Mouse (Mus musculus) MEL (cell line): Measurements from ENCODE around the gene Wiz. TPM values are rescaled to one million over a fixed set of nuclear protein-coding genes. Genes with fewer than 3 reads are reported as not detected.

Experiments
- DNase-seq: peaks from one replicate; pipeline ENCODE4 v3.0.0; 2011; ENCODE audit warnings: low read depth, low spot score
- H3K27ac ChIP-seq: 2 replicates; pipeline ENCODE4 v1.5.1; 2012; ENCODE audit warnings: low read depth, mild to moderate bottlenecking, control low read depth, low read length, moderate library complexity; ENCODE audit not compliant: control insufficient read depth
- H3K27me3 ChIP-seq, 2 experiments: fragments of 150-350 bp in 1 of 2; sonication (generic) in 1 of 2; 2 replicates each; pipeline ENCODE4 v1.6.1; 2012; ENCODE audit warnings: low read length in 2 of 2, mild to moderate bottlenecking in 2 of 2, improper control_type of control experiment in 1 of 2, moderate library complexity in 1 of 2; ENCODE audit not compliant: insufficient read depth in 2 of 2, control insufficient read depth in 1 of 2
- H3K36me3 ChIP-seq, 2 experiments: 2 replicates each; pipeline ENCODE4 v1.6.1; 2012 to 2014; ENCODE audit warnings: low read length in 2 of 2, improper control_type of control experiment in 1 of 2, inconsistent platforms in 1 of 2, mild to moderate bottlenecking in 1 of 2; ENCODE audit not compliant: insufficient read depth in 2 of 2, control insufficient read depth in 1 of 2
- H3K4me1 ChIP-seq, 2 experiments: fragments of 150-350 bp in 1 of 2; sonication (generic) in 1 of 2; 2 replicates each; pipeline ENCODE4 v1.6.1; 2012; ENCODE audit warnings: low read length in 2 of 2, improper control_type of control experiment in 1 of 2, mild to moderate bottlenecking in 1 of 2; ENCODE audit not compliant: insufficient read depth in 2 of 2, control insufficient read depth in 1 of 2
- H3K4me3 ChIP-seq, 2 experiments: fragments of 150-350 bp in 1 of 2; sonication (generic) in 1 of 2; 2 replicates each; pipeline ENCODE4 v1.5.1; 2012; ENCODE audit warnings: low read depth in 2 of 2, low read length in 2 of 2, mild to moderate bottlenecking in 2 of 2, moderate library complexity in 2 of 2, control low read depth in 1 of 2, improper control_type of control experiment in 1 of 2; ENCODE audit not compliant: control insufficient read depth in 1 of 2, insufficient read depth in 1 of 2
- H3K79me2 ChIP-seq: 2 replicates; pipeline ENCODE4 v1.6.1; 2012; ENCODE audit warnings: mild to moderate bottlenecking, low read length, moderate library complexity; ENCODE audit not compliant: control insufficient read depth, poor library complexity, insufficient read depth
- H3K9ac ChIP-seq: 2 replicates; pipeline ENCODE4 v1.6.1; 2012; ENCODE audit warnings: low read depth, mild to moderate bottlenecking, control low read depth, low read length, moderate library complexity; ENCODE audit not compliant: control insufficient read depth, poor library complexity, severe bottlenecking
- H3K9me3 ChIP-seq: fragments of 150-350 bp; sonication (generic); replicated peaks from 2 replicates; pipeline ENCODE4 v1.6.1; 2012; ENCODE audit warnings: mild to moderate bottlenecking, low read length, improper control_type of control experiment, moderate library complexity; ENCODE audit not compliant: insufficient read depth
- CHD1 ChIP-seq: IDR thresholded peaks from 2 replicates; pipeline ENCODE4 v1.6.1; 2012; ENCODE audit warnings: low read depth, mild to moderate bottlenecking, inconsistent platforms, low read length, improper control_type of control experiment
- CHD2 ChIP-seq: IDR thresholded peaks from 2 replicates; pipeline ENCODE4 v1.6.1; 2011; ENCODE audit warnings: low read length, improper control_type of control experiment
- GABPA ChIP-seq: IDR thresholded peaks from 2 replicates; pipeline ENCODE4 v1.6.1; 2012; ENCODE audit warnings: low read depth, mild to moderate bottlenecking, inconsistent platforms, low read length, improper control_type of control experiment, moderate library complexity
- HCFC1 ChIP-seq: IDR thresholded peaks from 2 replicates; pipeline ENCODE4 v1.6.1; 2012; ENCODE audit warnings: low read depth, mild to moderate bottlenecking, inconsistent platforms, low read length, improper control_type of control experiment, moderate library complexity
- KAT2A ChIP-seq: conservative IDR thresholded peaks from 2 replicates; pipeline ENCODE4 v1.6.1; 2012; ENCODE audit warnings: low read depth, low read length, improper control_type of control experiment, inconsistent platforms
- MAX ChIP-seq: IDR thresholded peaks from 2 replicates; pipeline ENCODE4 v1.6.1; 2011; ENCODE audit warnings: low read length, improper control_type of control experiment
- MEF2A ChIP-seq: IDR thresholded peaks from 2 replicates; pipeline ENCODE4 v1.6.1; 2014; ENCODE audit warnings: low read depth, mild to moderate bottlenecking, inconsistent platforms, low read length, improper control_type of control experiment; ENCODE audit not compliant: poor library complexity, insufficient replicate concordance, severe bottlenecking; ENCODE audit errors: extremely low read depth
- MYB ChIP-seq: IDR thresholded peaks from 2 replicates; pipeline ENCODE4 v1.6.1; 2011; ENCODE audit warnings: mild to moderate bottlenecking, low read depth, low read length, improper control_type of control experiment
- MYC ChIP-seq: IDR thresholded peaks from 2 replicates; pipeline ENCODE4 v1.6.1; 2011; ENCODE audit warnings: low read depth, mild to moderate bottlenecking, low read length, improper control_type of control experiment, moderate library complexity
- POLR2A ChIP-seq, 2 experiments: IDR thresholded peaks; 2 replicates each; pipeline ENCODE4 v1.6.1; 2011 to 2012; ENCODE audit warnings: low read length in 2 of 2, mild to moderate bottlenecking in 2 of 2, control low read depth in 1 of 2, improper control_type of control experiment in 1 of 2, low read depth in 1 of 2, moderate library complexity in 1 of 2; ENCODE audit not compliant: control insufficient read depth in 1 of 2, insufficient read depth in 1 of 2, poor library complexity in 1 of 2
- POLR2AphosphoS2 ChIP-seq: IDR thresholded peaks from 2 replicates; pipeline ENCODE4 v1.6.1; 2011; ENCODE audit warnings: low read length, improper control_type of control experiment
- POLR2AphosphoS5 ChIP-seq: IDR thresholded peaks from 2 replicates; pipeline ENCODE4 v1.6.1; 2012; ENCODE audit warnings: low read depth, borderline replicate concordance, mild to moderate bottlenecking, inconsistent platforms, low read length, moderate library complexity, mixed read lengths
- RCOR1 ChIP-seq: IDR thresholded peaks from 2 replicates; pipeline ENCODE4 v1.6.1; 2012; ENCODE audit warnings: low read depth, mild to moderate bottlenecking, inconsistent platforms, low read length, improper control_type of control experiment
- SIN3A ChIP-seq: IDR thresholded peaks from 2 replicates; pipeline ENCODE4 v1.6.1; 2012; ENCODE audit warnings: low read length, improper control_type of control experiment, inconsistent platforms
- SMC3 ChIP-seq: IDR thresholded peaks from 2 replicates; pipeline ENCODE4 v1.6.1; 2011; ENCODE audit warnings: low read depth, low read length, improper control_type of control experiment
- TBP ChIP-seq: IDR thresholded peaks from 2 replicates; pipeline ENCODE4 v1.8.0; 2011; ENCODE audit warnings: low read depth, low read length, improper control_type of control experiment
- TCF12 ChIP-seq: IDR thresholded peaks from 2 replicates; pipeline ENCODE4 v1.6.1; 2014; ENCODE audit warnings: low read depth, mild to moderate bottlenecking, inconsistent platforms, low read length, improper control_type of control experiment, moderate library complexity
- ZKSCAN1 ChIP-seq: IDR thresholded peaks from 2 replicates; pipeline ENCODE4 v1.6.1; 2012; ENCODE audit warnings: low read depth, mild to moderate bottlenecking, inconsistent platforms, low read length, improper control_type of control experiment, moderate library complexity
- ZNF384 ChIP-seq: IDR thresholded peaks from 2 replicates; pipeline ENCODE4 v1.6.1; 2012; ENCODE audit warnings: low read depth, mild to moderate bottlenecking, inconsistent platforms, low read length, improper control_type of control experiment
- polyA plus RNA-seq, 2 experiments: library from polyadenylated mRNA; stranded (reverse) in 1 of 2; unstranded in 1 of 2; fragments of >175 nt in 1 of 2; fragments of >200 nt in 1 of 2; gene quantifications; 2 replicates each; pipeline versions ENCODE4 v1.2.1 to v1.2.4; 2012; ENCODE audit warnings: low replicate concordance in 2 of 2, low read depth in 1 of 2; ENCODE audit not compliant: insufficient read length in 2 of 2, insufficient read depth in 1 of 2, missing spikeins in 1 of 2
- total RNA-seq: library from RNA; depleted of rRNA; stranded (reverse); fragments of 300-350 nt; gene quantifications from 2 replicates; pipeline ENCODE4 v1.2.3, GENCODE M21; 2012

Wiz gene
- total and polyA plus RNA-seq, 3 experiments, result 4.4 to 44.1 TPM; not detected in 1

- DNase-seq, result no peak
- no peak overlapping the region for H3K9ac ChIP-seq
- no peak for TF ChIP-seq CHD2
- no peak for TF ChIP-seq MYC
- no peak for TF ChIP-seq MYB
- TF ChIP-seq TBP, result no peak
- TF ChIP-seq POLR2A (IDR thresholded peaks at IDR 0.05; ENCODE audit: control insufficient read depth in 1 of 2, insufficient read depth in 1 of 2, low read depth in 1 of 2, low read length in 2 of 2, poor library complexity in 1 of 2), result no peak
- TF ChIP-seq ZKSCAN1, result no peak
- TF ChIP-seq MAX, result no peak
- TF ChIP-seq SMC3, result no peak
- no peak for TF ChIP-seq HCFC1
- no peak for TF ChIP-seq ZNF384
- TF ChIP-seq, all 39 proteins: peak for 0
- H3K36me3 ChIP-seq, result peaks cover 14 to 23% of the 10 kb centered on the region in 2 experiments
- H3K27me3 ChIP-seq, result no peaks in the 10 kb centered on the region
- H3K4me1 ChIP-seq, result peaks cover 2 to 10% of the 10 kb centered on the region in 2 experiments; a peak in 2 of 4 replicates
- H3K79me2 ChIP-seq, result peaks cover 54% of the 10 kb centered on the region
- no peak overlapping the region for H3K4me3 ChIP-seq
- no peaks in the 10 kb centered on the region for H3K9me3 ChIP-seq
- no peak overlapping the region for H3K27ac ChIP-seq
Measured at GRCm38 (mm10) chr17:32317708-32318107, 71.5 kb downstream of the Wiz start.

DNA sequence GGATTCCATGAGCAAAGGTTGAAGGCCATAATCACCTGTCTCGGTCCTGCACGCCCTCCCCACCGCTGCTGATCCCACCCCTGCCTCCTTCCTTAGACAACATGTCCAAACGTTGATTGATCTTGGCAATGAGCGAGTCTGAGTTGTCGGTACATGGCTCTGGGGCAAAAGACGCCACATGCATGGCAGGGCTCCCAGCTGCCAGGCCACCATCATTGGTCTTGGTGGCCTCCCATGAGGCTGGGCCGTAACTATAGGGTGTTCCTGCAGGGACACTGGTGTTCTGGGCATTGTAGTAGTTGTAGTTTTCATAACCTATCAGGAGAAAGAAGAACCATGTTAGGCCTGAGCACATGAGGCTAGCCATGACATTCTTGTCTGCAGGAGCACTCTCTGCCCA is 72.2 kb downstream of the Wiz start:
- peaks cover 2 to 10% of the 10 kb centered on the region in 2 experiments; a peak in 2 of 4 replicates for H3K4me1 ChIP-seq
- no peak overlapping the region for H3K4me3 ChIP-seq
- peaks cover 52% of the 10 kb centered on the region for H3K79me2 ChIP-seq
- no peaks in the 10 kb centered on the region for H3K27me3 ChIP-seq
- no peak for DNase-seq
- H3K9me3 ChIP-seq, result no peaks in the 10 kb centered on the region
- TF ChIP-seq TCF12 (no peak), KAT2A (no peak), CHD1 (no peak), SIN3A (no peak), RCOR1 (no peak), POLR2AphosphoS2 (no peak), SMC3 (no peak), POLR2AphosphoS5 (no peak)
- H3K9ac ChIP-seq, result no peak overlapping the region
- no peak overlapping the region for H3K27ac ChIP-seq
- H3K36me3 ChIP-seq, result peaks cover 13 to 23% of the 10 kb centered on the region in 2 experiments

- no peak overlapping the region for H3K27ac ChIP-seq
- peaks cover 45% of the 10 kb centered on the region for H3K79me2 ChIP-seq
- H3K4me3 ChIP-seq, result no peak overlapping the region
- peaks cover 13 to 29% of the 10 kb centered on the region in 2 experiments for H3K36me3 ChIP-seq
- H3K4me1 ChIP-seq, result peaks cover 2 to 10% of the 10 kb centered on the region in 2 experiments; a peak in 2 of 4 replicates
- H3K27me3 ChIP-seq, result no peaks in the 10 kb centered on the region
- DNase-seq, result no peak
- no peak overlapping the region for H3K9ac ChIP-seq
- H3K9me3 ChIP-seq, result no peaks in the 10 kb centered on the region
- TF ChIP-seq GABPA, result no peak
- TF ChIP-seq MEF2A, result no peak
- no peak for TF ChIP-seq POLR2AphosphoS5
- TF ChIP-seq SMC3, result no peak
Measured at GRCm38 (mm10) chr17:32315560-32315959, 73.7 kb downstream of the Wiz start.
